Mouse (Mus musculus): ENCODE measurements around the gene Sf3a2.
"Not testable (repeated sequence)": the region's sequence is repeated elsewhere in the genome, so short reads cannot be mapped to it uniquely, and the experiment has no call there.

The Sf3a2 gene

DNA sequence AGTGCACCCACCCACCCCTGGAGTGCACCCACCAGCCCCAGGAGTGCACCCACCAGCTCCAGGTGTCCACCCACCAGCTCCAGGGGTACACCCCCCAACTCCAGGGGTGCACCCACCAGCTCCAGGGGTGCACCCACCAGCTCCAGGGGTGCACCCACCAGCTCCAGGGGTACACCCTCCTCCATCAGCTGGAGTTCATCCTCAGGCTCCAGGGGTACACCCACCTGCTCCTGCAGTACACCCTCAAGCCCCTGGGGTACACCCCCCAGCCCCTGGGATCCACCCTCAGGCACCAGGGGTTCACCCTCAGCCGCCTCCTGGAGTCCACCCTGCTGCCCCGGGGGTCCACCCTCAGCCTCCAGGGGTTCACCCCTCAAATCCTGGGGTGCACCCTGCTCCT lies 6.3 kb downstream of the Sf3a2 start:
- no peak for DNase-seq (ENCODE audit: low spot score in 2 of 2)

DNA sequence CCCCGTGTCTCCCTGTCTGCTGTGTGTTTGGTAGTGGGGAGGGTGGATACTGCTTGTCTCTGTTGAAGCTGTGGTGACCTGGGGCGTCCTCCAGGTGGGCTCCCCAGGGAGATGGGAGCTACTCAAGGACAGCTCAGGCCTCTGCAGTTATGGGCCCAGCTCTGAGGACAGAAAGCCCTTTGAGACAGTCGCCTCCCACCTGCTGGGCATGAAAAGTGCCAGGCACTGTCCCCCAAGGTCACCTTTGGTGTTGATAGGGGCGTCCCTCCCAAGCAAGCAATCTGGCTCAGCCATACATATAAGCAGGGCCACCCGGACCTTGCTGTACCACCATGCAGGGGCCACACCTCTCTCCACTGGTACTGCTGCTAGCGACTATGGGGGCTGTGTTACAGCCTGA lies 6.9 kb downstream of the Sf3a2 start, which contains the start of gene Amh:
TSS of gene Amh (plus strand) at position 328 of the 400 bp plus-strand sequence.
- no peak for DNase-seq (ENCODE audit: low spot score in 2 of 2)

DNA sequence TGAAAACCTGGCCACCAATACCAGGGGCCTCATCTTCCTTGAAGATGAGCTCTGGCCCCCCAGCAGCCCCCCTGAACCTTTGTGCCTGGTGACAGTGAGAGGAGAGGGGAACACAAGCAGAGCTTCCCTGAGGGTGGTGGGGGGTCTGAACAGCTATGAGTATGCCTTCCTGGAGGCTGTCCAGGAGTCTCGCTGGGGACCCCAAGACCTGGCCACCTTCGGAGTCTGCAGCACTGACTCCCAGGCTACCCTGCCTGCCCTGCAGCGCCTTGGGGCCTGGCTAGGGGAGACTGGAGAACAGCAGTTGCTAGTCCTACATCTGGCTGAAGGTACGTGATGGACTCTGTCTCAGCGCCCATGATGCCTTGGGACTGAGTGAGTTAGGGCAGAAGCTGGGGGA lies 7.3 kb downstream of the Sf3a2 start:
- DNase-seq (ENCODE audit: low spot score in 2 of 2) = no peak

DNA sequence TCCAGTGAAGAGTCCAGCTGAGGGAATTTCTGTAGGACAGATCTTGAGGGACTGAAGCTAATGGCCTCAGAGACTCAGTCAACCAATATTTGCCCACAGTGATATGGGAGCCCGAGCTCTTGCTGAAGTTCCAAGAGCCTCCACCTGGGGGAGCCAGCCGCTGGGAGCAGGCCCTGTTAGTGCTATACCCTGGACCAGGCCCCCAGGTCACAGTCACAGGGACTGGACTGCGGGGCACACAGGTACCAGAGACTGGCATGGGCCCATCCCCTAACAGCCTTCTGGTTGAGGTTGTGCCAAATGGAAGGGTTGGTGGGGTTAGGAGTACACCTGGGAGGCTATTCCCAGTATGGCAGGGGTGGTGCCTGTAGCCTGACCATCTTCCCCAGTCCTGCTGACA lies 7.9 kb downstream of the Sf3a2 start:
- peak; percentile 71 to 75 for DNase-seq (ENCODE audit: low spot score in 2 of 2)

DNA sequence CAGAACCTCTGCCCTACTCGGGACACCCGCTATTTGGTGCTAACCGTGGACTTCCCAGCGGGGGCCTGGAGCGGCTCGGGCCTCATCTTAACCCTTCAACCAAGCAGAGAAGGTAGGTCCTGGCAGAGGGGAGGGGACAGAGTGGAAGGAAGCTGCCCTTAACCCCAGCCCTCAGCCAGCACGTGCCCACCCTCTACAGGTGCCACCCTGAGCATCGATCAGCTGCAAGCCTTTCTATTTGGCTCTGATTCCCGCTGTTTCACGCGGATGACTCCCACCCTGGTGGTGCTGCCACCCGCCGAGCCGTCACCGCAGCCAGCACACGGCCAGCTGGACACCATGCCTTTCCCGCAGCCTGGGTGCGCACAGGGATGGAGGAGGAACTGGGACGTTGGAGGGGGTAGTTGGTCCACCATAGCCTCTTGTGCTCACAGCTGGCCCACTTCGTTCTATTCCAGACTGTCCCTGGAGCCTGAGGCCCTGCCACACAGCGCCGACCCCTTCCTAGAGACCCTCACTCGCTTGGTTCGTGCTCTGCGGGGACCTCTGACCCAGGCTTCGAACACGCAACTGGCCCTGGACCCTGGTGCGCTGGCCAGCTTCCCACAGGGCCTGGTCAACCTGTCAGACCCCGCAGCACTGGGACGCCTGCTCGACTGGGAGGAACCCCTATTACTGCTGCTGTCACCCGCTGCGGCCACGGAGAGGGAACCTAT lies 8.5 kb downstream of the Sf3a2 start:
- no peak for DNase-seq (ENCODE audit: low spot score in 2 of 2)

DNA sequence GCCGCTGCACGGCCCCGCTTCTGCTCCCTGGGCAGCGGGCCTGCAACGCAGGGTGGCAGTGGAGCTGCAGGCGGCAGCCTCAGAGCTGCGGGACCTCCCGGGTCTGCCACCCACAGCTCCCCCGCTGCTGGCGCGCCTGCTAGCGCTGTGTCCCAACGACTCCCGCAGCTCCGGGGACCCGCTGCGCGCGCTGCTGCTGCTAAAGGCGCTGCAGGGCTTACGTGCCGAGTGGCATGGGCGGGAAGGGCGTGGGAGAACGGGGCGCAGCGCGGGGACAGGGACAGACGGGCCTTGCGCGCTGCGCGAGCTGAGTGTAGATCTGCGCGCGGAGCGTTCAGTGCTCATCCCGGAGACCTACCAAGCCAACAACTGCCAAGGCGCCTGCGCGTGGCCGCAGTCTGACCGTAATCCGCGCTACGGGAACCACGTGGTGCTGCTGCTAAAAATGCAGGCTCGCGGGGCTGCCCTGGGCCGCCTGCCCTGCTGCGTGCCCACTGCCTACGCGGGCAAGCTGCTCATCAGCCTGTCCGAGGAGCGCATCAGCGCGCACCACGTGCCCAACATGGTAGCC lies 9.1 kb downstream of the Sf3a2 start:
- peak; percentile 71 to 72 for DNase-seq (ENCODE audit: low spot score in 2 of 2)

DNA sequence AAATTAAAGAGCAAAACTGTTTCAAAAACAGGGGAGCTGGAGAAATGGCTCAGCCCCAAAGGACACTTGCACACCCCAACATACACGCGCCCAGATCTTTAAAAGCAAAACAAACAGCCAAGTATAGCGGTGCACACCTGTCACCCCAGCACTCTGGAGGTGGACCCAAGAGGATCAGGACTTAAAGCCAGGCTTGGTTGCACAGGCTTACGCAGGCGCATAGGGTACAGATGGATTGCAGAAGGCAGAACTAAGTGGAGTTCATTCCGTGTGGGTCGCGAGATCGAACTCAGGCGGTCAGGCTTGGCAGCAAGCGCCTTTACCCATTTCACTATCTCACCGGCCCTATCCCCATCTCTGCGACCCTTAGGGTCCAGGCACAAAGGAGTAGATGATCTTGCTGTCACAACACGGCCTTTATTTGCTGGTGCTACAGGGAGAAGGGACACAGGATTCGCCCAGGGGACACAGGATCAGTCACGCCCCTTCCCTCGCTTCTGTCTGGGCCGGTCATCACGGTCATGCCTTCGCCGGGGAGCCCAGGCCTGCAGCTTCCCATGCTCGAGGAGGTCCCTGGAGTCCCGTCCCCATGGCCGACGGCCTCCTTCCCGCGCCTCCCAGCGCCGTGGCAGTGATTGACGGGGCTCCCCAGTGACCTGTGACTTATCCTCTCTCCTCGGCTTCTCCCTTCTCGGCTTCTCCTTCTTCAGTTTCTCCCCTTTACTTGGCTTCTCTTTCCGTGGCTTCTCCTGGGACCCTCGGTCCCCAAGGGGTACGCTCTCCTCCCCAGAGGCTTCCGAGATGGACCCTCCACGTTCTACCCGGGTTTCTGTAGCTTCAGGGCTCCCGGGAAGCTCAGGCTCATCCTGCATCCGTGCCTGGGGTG lies 10.3 kb downstream of the Sf3a2 start:
- no peak for DNase-seq (ENCODE audit: low spot score in 2 of 2)

DNA sequence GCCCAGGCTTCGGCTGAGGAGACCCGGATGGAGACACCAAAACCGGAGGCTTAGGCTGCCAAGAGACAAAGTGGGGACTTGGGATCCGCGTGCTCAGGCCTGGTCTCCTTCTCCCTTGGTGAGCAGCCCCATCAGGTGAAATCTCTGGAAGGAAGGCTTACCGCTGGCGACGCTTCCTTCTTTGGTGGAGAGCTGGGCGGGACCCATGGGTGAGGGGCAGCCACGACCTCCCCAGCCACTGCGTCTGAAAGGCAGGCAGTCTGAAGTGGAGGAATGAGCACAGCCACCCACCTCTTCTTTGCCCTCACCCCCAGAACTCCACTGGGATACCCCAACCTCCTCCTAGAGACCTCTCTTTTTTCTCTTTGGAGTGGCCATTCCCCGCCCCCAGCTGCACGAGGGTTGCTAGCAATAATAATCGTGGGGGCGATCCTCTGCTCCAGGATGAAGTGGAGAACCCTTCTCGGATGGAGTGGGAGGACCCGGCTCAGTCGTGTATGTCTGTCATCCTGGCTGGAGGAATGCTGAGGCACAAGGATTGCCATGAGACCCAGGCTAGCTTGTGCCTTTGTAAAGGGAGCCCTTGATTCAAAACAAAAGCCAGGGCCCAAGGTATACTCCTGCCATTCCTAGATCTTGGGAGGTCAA lies 11.1 kb downstream of the Sf3a2 start:
- DNase-seq (ENCODE audit: low spot score in 2 of 2) = no peak

DNA sequence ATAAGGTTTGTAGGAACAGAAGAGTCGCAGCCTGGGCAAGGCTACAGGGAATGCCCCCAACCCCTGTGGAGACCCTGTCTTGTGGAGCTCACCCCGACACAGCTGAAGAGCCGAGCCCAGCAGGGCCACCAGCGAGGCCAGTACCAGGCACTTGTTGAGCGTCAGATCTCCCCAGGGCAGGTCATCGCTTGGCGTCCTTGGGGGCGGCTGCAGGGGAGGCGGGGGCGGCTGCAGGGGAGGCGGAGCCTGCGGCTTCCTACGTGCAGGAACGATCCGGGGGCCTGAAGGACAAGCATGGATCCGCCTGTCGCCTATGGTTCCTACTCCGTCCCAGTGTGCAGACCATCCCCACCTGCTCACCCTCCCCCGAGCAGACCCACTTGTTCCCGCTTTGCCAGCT lies 12.1 kb downstream of the Sf3a2 start:
- no peak for DNase-seq (ENCODE audit: low spot score in 2 of 2)

DNA sequence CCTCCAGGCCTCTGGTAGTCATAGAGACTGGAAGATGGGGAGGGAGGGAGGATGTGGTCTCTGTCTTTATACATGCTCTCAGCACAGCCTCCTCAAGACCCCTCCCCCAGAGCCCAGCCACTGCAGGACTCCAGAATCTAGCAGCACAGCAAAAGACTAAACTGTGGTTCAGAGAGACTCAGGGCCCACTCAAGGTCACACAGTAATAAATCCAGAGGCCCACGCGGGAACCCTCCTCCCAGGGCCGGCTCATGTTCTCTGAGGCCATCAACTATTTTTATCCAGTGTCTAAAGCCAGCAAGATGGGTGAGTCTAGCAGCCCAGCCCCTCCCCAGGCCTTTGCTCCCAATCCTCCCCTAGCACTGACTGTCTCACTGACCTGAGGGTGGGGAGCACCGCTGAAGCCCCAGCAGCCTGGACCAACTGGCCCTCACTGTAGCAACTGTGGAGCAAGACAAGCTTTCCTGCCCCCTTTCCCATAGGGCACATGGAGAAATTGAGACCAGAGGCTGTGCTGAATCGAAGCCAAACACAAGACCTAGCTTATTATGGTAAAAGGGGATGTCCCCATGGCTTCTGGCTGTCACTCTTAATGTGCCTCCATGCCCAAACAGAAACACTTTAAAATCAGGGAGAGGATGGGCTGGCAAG lies 14.5 kb downstream of the Sf3a2 start:
- DNase-seq (ENCODE audit: low spot score in 2 of 2) = no peak

DNA sequence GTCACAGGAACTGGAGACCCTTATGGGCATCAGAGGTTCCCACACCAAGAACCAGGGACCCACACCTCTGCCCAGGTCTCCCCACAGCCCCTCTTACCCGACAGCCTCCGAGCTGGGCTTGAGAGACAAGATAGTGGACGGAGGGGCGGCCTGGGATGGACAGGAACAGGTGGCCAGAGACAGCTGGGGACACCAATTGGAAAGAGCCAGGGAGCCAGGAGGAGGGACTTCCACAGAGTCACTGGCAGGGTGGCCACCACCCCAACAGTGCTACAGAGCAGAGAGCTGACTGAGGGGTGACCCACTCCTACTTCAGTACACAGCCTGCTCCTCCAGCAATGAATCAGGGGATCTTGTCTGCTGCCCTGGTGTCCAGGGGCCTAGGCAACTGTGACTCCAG lies 15.4 kb downstream of the Sf3a2 start, which contains the start of gene Jsrp1:
TSS of gene Jsrp1 (minus strand) at position 133 of the 400 bp plus-strand sequence.
- no peak for DNase-seq (ENCODE audit: low spot score in 2 of 2)

DNA sequence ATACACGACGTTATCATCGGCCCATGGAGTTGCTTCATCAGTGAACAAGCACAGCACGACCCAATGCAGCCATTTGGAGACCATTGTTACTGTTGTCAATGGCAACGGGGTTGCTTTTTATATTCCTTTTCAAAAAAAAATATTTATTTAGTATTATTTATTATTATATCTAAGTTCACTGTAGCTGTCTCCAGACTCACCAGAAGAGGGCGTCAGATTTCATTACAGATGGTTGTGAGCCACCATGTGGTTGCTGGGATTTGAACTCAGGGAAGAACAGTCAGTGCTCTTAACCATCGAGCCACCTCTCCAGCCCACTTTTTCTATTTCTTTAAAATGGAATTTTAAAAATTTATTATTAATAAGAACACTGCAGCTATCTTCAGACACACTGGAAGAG lies 16.8 kb downstream of the Sf3a2 start:
- no peak for DNase-seq (ENCODE audit: low spot score in 2 of 2)

DNA sequence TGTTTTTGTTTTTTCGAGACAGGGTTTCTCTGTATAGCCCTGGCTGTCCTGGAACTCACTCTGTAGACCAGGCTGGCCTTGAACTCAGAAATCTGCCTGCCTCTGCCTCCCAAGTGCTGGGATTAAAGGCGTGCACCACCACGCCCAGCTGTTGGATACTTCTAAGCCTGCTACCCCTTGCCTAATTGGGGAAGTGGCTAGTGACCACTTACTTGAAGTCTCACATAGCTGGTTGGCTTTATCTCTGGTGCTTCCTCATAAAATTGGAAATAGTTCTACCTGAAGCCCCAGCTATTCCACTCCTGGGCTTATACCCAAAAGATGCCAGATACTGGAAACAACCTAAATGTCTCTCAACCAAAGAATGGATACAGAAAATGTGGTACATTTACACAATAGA lies 18.3 kb downstream of the Sf3a2 start:
- not testable (repeated sequence) for DNase-seq (ENCODE audit: low spot score in 2 of 2)

DNA sequence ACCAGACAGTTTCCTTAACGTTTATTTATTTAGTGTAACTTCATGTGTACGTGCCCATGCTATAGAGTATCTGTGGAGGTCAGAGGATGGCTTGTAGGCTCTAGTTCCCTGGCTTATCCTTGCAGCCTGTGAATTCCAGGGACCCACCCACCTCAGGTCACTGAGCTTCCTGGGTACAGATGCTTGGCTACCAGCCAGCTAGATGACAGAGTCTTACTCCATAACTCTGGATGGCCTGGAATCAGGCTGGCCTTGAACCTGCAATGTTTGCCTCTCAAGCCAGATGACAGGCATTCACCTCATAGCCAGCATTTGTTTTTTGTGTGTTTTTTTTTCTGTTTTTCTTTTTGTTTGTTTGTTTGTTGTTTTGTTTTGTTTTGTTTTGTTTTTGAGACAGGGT lies 19.2 kb downstream of the Sf3a2 start:
- DNase-seq (ENCODE audit: low spot score in 2 of 2) = no peak

DNA sequence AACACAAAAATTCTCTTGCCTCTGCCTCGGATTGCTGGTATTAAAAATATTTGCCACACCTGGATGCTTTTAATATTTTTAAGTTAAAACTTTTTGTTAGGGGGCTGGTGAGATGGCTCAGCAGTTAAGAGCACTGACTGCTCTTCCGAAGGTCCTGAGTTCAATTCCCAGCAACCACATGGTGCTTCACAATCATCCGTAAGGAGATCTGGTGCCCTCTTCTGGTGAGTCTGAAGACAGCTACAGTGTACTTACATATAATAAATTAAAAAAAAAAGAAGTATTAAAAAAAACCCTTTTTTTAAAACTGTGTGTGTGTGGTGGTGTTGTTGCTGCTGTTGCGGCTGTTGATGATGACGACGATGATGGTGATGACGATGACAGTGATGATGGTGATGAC lies 20.0 kb downstream of the Sf3a2 start:
- DNase-seq (ENCODE audit: low spot score in 2 of 2) = not testable (repeated sequence)

DNA sequence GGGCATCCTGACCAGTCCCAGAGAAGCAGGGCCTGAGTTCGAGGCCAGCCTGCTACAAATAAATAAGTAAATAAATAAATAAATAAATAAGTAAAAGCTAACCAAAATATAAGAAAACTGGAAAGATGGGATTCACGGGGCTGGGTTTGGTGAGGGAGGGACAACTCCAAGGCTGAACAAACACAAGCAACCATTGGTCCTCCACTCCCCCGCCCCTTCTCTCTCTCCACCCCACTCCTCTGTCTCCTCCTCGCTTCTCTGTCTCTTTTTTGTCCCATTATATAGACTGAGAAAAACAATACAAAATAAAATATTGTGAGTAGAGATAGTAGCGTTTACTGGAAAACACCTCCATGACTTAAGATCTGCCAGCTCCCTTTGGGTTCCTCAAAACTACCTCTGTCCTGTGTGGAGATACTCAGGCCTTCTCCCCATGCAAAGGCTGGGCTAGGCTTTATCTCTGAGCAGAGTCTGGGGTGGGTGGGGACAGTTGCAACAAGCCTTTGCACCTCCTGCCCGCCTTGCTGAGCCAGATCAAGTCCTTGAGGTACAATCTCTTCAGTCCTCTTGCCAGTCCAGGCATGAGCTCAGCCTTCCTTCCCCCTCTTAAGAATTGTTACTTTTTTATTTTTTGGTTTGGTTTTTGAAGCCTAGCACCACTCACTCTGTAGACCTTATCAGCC lies 20.7 kb downstream of the Sf3a2 start:
- no peak for DNase-seq (ENCODE audit: low spot score in 2 of 2)

DNA sequence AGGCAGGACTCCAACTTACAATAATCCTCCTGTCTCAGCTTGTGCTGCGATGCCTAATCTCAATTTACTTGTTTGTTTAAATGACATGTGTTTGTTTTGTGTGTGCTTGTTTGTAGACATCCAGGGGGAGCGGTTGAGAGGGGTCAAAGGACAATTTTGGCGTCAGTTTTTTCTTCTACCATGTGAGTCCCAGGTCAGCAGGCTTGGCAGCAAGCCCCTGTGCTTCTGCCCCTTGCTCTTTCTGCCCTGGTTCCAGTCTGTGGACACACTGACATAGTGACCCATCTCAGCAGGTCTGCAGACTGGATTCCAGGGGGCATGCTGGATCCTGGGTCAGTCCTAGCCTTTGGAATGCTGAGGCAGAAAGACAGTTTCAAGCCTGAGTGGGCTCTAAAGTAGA lies 21.4 kb downstream of the Sf3a2 start:
- DNase-seq (ENCODE audit: low spot score in 2 of 2) = no peak

DNA sequence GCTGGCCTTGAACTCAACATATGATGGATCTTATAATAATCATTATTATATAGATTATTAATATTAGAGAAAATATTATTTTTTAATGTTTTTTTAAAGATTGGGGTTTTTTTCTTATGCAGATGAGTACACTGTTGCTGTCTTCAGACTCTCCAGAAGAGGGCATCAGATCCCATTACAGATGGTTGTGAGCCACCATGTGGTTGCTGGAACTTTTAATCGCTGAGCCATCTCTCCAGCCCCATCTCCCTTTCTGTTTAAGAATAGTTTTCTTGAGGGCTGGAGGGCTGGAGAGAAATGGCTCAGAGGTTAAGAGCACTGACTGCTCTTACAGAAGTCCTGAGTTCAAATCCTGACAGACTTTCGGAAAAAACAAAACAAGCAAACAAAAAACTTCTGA lies 24.0 kb downstream of the Sf3a2 start:
- DNase-seq (ENCODE audit: low spot score in 2 of 2) = no peak

DNA sequence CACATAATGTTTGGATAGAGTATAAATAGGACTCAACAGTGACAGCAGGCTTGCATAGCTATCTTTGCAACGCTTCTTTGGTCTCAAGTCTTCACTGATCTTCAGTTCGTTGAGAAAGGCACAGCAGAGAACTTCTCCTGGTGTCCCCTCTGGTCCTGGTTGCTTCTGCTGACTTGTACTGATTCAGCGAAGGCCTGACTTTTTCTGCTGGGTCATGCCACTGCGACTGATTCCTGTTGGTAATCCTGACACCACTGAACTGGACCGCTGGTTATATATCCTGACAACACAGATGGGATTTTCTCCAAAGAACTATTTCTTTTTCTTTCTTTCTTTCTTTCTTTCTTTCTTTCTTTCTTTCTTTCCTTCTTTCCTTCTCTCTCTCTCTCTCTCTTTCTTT lies 24.5 kb downstream of the Sf3a2 start:
- no peak for DNase-seq (ENCODE audit: low spot score in 2 of 2)

DNA sequence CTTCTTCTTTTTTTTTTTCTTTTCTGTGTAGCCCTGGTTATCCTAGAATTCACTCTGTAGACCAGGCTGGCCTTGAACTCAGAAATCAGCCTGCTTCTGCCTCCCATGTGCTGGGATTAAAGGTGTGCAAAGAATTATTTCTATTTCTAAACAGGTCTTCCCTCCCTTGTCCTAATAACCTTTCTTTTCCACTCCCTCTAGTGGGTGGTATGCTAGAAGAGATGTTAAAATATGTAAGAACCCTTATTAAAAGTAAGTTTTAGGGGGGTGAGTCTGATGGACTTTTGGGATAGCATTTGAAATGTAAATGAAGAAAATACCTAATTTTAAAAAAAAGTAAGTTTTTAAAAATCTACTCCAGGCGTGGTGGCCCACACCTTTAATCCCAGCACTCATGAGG lies 25.3 kb downstream of the Sf3a2 start:
- DNase-seq (ENCODE audit: low spot score in 2 of 2) = no peak

All from frontal cortex, postnatal 25 days (tissue).